Mouse (Mus musculus) small intestine, adult 2 months (tissue): Measurements from ENCODE around the gene Tpte. TPM values are rescaled to one million over a fixed set of nuclear protein-coding genes. Genes with fewer than 3 reads are reported as not detected.
A peak's percentile ranks its signal among the peaks of the same experiment; 100 is the strongest.

ENCODE experiments used
- H3K27ac ChIP-seq: fragments of 200-500 bp; 2 replicates; pipeline ENCODE4 v1.5.1; 2012; ENCODE audit warnings: low read depth, low read length, control low read depth, inconsistent platforms; ENCODE audit not compliant: insufficient read depth
- H3K27me3 ChIP-seq: fragments of 200-500 bp; 2 replicates; pipeline ENCODE4 v1.6.1; 2012; ENCODE audit warnings: mild to moderate bottlenecking, moderate library complexity, low read length, inconsistent platforms; ENCODE audit not compliant: control insufficient read depth, insufficient read depth
- H3K36me3 ChIP-seq: fragments of 200-500 bp; 2 replicates; pipeline ENCODE4 v1.6.1; 2012; ENCODE audit warnings: mild to moderate bottlenecking, low read length, control low read depth, inconsistent platforms; ENCODE audit not compliant: control insufficient read depth, insufficient read depth
- H3K4me1 ChIP-seq: fragments of 200-500 bp; 2 replicates; pipeline ENCODE4 v1.6.1; 2012; ENCODE audit warnings: low read length, inconsistent platforms, mixed read lengths; ENCODE audit not compliant: control insufficient read depth, insufficient read depth, insufficient read length
- H3K4me3 ChIP-seq: fragments of 200-500 bp; 2 replicates; pipeline ENCODE4 v1.5.1; 2012; ENCODE audit warnings: low read depth, mild to moderate bottlenecking, control low read depth, inconsistent platforms, low read length, moderate library complexity
- CTCF ChIP-seq: fragments of 200-500 bp; IDR thresholded peaks from 2 replicates; pipeline ENCODE4 v1.5.1; 2012; ENCODE audit warnings: low read depth, mild to moderate bottlenecking, control low read depth, inconsistent platforms, low read length, moderate library complexity, mixed read lengths; ENCODE audit not compliant: insufficient replicate concordance, insufficient read length; ENCODE audit errors: extremely low read depth
- POLR2A ChIP-seq: fragments of 200-500 bp; IDR thresholded peaks from 2 replicates; pipeline ENCODE4 v1.6.1; 2012; ENCODE audit warnings: low read depth, mild to moderate bottlenecking, control low read depth, inconsistent platforms, low read length, moderate library complexity
- WGBS: fragments of 180-500 bp; shearing (Covaris S2); methylation state at CpG from one replicate; pipeline ENCODE4 v1.1.7; 2018; 5-methylcytosine and 5-hydroxymethylcytosine counted together
- polyA plus RNA-seq: library from polyadenylated mRNA; depleted of rRNA; stranded (reverse); fragments of >200 nt; gene quantifications from 2 replicates; pipeline ENCODE4 v1.2.3, GENCODE M21; 2012

The Tpte gene
- polyA plus RNA-seq, 1 experiment = not detected

DNA sequence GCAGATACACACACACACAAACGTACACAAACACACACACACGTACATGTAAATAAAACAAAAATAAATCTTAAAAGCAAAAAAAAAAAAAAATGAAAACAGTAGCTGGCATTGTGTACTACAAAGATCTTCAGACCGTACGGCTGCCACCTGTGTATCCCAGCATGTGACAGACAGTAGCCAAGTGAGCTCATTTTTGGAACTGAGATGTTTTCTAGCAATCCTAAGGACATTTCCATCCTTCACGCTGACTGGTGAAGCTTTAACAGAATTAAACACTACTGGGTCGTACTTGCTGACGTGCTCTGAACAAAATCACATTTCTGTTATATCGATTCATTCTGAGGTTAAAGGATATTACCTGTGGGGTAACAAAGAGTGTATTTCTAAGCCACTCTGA, 112.0 kb downstream of the Tpte start:
- 75% methylated on average over 8 of the region's 8 CpGs for WGBS
- TF ChIP-seq POLR2A (no peak), CTCF (no peak)
- Histone ChIP-seq H3K36me3 (peaks cover 22% of the 10 kb centered on the region), H3K4me3 (peak overlapping the region; percentile 32; the same call in 1 of the 2 replicates), H3K27ac (peak overlapping the region; percentile 85), H3K27me3 (no peaks in the 10 kb centered on the region), H3K4me1 (peaks cover 18% of the 10 kb centered on the region)

DNA sequence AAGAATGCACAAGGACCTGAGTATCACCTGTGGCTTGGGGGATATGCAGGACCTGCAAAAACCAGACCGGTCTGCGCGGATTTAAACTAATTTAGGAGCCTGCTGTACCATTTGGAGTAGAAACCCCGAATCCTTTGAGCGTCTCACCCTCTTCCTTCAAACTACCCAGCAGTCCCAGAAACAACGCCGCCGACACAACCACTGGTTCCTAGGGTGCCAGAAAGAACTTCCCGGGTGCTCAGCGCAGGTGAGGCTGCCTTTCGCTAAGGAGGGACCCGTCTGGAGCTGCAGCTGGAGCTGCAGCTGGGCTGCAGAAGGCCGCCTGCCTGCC, 114.5 kb downstream of the Tpte start:
- Histone ChIP-seq H3K27ac (peak overlapping the region; percentile 65), H3K4me3 (peak overlapping the region; percentile 84), H3K36me3 (peaks cover 13% of the 10 kb centered on the region), H3K4me1 (peaks cover 10% of the 10 kb centered on the region; the same call in 1 of the 2 replicates), H3K27me3 (no peaks in the 10 kb centered on the region)
- 0% methylated on average over 13 of the region's 13 CpGs for WGBS
- TF ChIP-seq POLR2A (no peak), CTCF (no peak)

DNA sequence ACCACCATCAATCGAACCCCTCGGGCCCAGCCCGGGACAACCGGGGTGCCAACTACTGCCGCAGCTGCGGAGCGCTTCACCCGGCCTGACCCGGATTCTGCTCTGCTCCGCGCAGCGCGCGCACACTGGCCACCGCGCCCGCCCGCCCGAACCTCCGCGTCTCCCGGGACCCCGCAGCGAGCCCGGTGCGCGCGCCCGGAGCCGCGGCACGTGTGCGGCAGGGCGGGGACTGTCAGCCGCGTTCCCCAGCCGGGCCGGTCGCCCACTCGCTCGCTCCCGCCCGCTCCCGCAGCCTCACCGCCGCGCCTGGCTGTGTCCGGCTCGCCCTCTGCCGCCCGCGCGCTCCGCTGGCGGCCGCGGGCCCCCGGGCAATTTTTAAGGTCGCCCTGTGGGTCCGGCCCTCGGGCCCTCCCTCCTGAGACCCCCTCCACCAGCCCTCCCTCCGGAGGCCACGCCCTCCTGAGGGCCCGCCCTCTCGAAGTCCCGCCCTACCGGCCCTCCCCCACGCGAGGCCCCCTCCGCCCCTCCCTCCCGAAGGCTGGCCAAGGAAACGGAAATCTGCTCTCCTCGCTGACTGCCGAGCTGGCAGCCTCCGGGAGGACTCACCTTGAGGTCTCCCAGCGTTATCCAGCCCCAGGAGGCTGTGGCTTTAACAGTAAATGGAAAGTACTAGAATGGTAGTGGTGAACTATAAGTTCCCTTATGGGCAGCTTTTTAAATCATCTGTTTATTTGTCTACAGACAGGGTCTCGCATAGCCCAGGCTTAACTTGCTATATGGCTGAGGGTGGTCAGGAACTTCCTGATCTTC, 115.1 kb downstream of the Tpte start, which contains the start of gene Slc25a15:
Slc25a15 (minus strand) TSS at position 456 of the 810 bp plus-strand sequence.
- Histone ChIP-seq H3K27me3 (no peaks in the 10 kb centered on the region), H3K36me3 (peaks cover 8% of the 10 kb centered on the region), H3K4me1 (peaks cover 5% of the 10 kb centered on the region; the same call in 1 of the 2 replicates), H3K27ac (peak within 1 kb of the TSS; percentile 89), H3K4me3 (peak within 1 kb of the TSS; percentile 84)
- TF ChIP-seq POLR2A (peak; percentile 98), CTCF (no peak)
- WGBS = 1% methylated on average over 69 of the region's 77 CpGs

DNA sequence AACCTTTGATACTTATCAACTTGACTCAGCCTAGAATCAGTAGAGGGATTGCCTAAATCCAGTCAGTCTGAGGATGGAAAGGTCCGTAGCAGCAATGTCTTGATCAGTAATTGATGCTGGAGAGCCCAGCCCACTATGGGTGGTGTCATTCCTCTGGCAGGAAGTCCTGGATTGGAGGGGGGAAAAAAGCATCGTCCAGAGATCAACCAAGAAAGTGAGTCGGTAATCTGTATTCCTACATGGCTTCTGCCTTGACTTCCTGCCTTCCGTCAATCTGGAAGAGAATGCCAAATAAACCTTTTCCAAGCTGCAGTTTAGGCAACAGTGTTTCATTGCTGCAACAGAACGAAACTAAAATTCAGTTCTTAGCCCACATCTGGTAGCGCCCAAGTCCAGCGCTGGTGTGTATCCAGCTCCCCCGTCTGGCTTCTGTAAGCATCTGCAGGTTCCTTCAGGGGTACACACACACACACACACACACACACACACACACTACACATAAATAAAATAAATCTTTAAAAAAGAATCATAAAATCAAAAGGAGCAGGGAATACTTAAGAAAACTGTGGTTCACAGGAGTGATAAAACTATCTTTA, 116.1 kb downstream of the Tpte start:
- Histone ChIP-seq H3K36me3 (peaks cover 4% of the 10 kb centered on the region; the same call in 1 of the 2 replicates), H3K4me1 (peaks cover 5% of the 10 kb centered on the region; the same call in 1 of the 2 replicates), H3K4me3 (no peak overlapping the region; the same call in 1 of the 2 replicates), H3K27ac (peak overlapping the region; percentile 89; the same call in 1 of the 2 replicates), H3K27me3 (no peaks in the 10 kb centered on the region)
- WGBS = 64% methylated on average over 8 of the region's 8 CpGs
- TF ChIP-seq POLR2A (no peak), CTCF (peak; percentile 11; the same call in 1 of the 2 replicates)

DNA sequence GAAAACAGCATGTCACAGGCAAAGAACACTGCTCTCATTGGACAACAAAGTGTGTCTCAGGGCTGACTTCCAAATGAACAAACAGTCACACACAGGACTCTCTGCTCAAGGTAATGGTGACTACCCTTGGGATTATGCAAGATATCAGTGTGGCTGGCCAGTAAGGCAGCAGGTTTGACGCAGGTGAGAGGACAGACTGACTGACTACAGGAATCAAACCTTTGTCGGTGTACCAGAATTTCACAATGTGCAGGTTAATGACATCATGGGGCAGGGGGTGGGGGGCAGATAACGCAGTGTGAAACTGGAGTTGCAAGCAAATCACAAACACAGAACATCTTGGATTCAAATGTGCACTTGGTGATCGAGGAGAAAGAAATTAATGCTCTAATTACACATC, 117.4 kb downstream of the Tpte start:
- H3K4me3 ChIP-seq = no peak overlapping the region
- TF ChIP-seq POLR2A = no peak
- no peak for TF ChIP-seq CTCF
- H3K27me3 ChIP-seq = no peaks in the 10 kb centered on the region
- H3K27ac ChIP-seq = no peak overlapping the region
- H3K4me1 ChIP-seq = peaks cover 2% of the 10 kb centered on the region; the same call in 1 of the 2 replicates
- WGBS = 88% methylated on average over 4 of the region's 4 CpGs
- H3K36me3 ChIP-seq = 0 out of 2 replicates have a peak, but pooled peaks cover under 1% of the 10 kb centered on the region

DNA sequence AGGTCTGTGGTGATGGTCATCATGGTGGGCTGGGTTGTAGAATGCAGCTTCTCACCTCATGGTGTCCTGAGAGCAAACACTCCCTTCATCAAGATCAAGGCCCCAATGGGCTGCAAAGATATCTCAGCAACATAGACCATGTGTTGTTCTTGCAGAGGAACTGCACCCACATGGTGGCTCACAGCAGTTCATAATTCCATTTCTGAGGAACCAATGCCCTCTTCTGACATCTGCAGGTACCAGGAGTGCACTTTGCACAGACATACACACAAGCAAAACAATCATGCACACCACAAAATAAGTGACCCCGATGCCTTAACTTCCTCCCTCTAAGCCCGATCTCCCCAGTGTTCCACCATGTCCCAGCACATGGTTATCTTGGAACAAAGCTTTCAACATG, 120.0 kb downstream of the Tpte start:
- H3K27me3 ChIP-seq = no peaks in the 10 kb centered on the region
- 88% methylated on average over 2 of the region's 2 CpGs for WGBS
- no peaks in the 10 kb centered on the region; the same call in 1 of the 2 replicates for H3K4me1 ChIP-seq
- H3K27ac ChIP-seq = no peak overlapping the region
- no peak overlapping the region for H3K4me3 ChIP-seq
- TF ChIP-seq POLR2A (no peak), CTCF (no peak)
- H3K36me3 ChIP-seq = no peaks in the 10 kb centered on the region

DNA sequence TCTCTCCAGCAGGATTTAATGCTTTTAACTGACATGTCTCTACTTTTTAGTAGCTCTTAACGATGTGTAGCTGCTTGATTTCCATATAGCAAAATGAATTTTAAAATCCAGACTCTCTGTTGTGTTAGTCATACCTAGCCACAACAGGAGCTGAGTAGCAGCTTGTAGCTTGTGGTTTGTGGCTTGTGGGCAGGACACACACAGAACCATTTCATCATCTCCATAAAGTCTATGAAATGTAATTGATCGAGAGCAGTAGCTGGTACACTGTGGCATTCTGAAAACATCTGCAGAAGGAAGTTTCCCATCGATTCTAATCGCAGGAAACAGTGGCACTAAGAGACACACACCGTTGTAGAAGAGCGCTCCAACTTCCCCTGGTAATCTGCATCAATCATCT, 122.5 kb downstream of the Tpte start:
- H3K4me1 ChIP-seq = no peaks in the 10 kb centered on the region
- TF ChIP-seq CTCF (no peak), POLR2A (no peak)
- H3K27ac ChIP-seq = no peak overlapping the region
- WGBS = 74% methylated on average over 6 of the region's 6 CpGs
- no peaks in the 10 kb centered on the region for H3K27me3 ChIP-seq
- H3K36me3 ChIP-seq = no peaks in the 10 kb centered on the region
- H3K4me3 ChIP-seq = no peak overlapping the region
